Mouse (Mus musculus) liver, embryonic 14.5 days (tissue): ENCODE results near the gene Nacc2. TPM values are rescaled to one million over a fixed set of nuclear protein-coding genes. Genes with fewer than 3 reads are reported as not detected.

ENCODE experiments used
- ATAC-seq: fragments of 200-750 bp; cut with Nextera tagmentation; 2 replicates; pipeline ENCODE4 v1.8.0; 2017; ENCODE audit warnings: moderate number of reproducible peaks, mild to moderate bottlenecking, moderate library complexity; ENCODE audit not compliant: insufficient read depth
- DNase-seq, 3 experiments: peaks; one replicate each; pipeline ENCODE4 v3.0.0-alpha.2; 2012 to 2013; ENCODE audit warnings: low read depth in 3 of 3, low spot score in 3 of 3
- H3K27ac ChIP-seq: fragments of 300-500 bp; sonication (generic); 2 replicates; pipeline ENCODE4 v1.5.1; 2014; ENCODE audit warnings: moderate library complexity, mild to moderate bottlenecking, control low read depth, inconsistent platforms
- H3K27me3 ChIP-seq: fragments of 300-500 bp; sonication (generic); 2 replicates; pipeline ENCODE4 v1.6.1; 2014; ENCODE audit warnings: mild to moderate bottlenecking, low read length, moderate library complexity; ENCODE audit not compliant: control insufficient read depth, insufficient read depth
- H3K36me3 ChIP-seq: fragments of 300-500 bp; sonication (generic); replicated peaks from 2 replicates; pipeline ENCODE4 v1.6.1; 2014; ENCODE audit warnings: low read depth; ENCODE audit not compliant: control insufficient read depth, insufficient read depth
- H3K4me1 ChIP-seq, 2 experiments: fragments of 200-500 bp in 1 of 2; fragments of 300-500 bp in 1 of 2; sonication (generic) in 1 of 2; replicated peaks; 2 replicates each; pipeline ENCODE4 v1.6.1; 2012 to 2014; ENCODE audit warnings: antibody characterized with exemption in 1 of 2, inconsistent platforms in 1 of 2, low read length in 1 of 2; ENCODE audit not compliant: control insufficient read depth in 2 of 2, insufficient read depth in 2 of 2
- H3K4me2 ChIP-seq: fragments of 300-500 bp; sonication (generic); 2 replicates; pipeline ENCODE4 v1.6.1; 2014; ENCODE audit warnings: low read depth, mild to moderate bottlenecking, control low read depth, moderate library complexity
- H3K4me3 ChIP-seq, 2 experiments: fragments of 200-500 bp in 1 of 2; fragments of 300-500 bp in 1 of 2; sonication (generic) in 1 of 2; 2 replicates each; pipeline ENCODE4 v1.5.1; 2012 to 2014; ENCODE audit warnings: low read depth in 2 of 2, low read length in 2 of 2, mild to moderate bottlenecking in 2 of 2, control low read depth in 1 of 2, inconsistent platforms in 1 of 2, moderate library complexity in 1 of 2; ENCODE audit not compliant: insufficient read depth in 1 of 2
- H3K9ac ChIP-seq: fragments of 300-500 bp; sonication (generic); replicated peaks from 2 replicates; pipeline ENCODE4 v1.6.1; 2014; ENCODE audit warnings: mild to moderate bottlenecking, control low read depth, moderate library complexity
- H3K9me3 ChIP-seq: fragments of 300-500 bp; sonication (generic); 2 replicates; pipeline ENCODE4 v1.6.1; 2016; ENCODE audit warnings: low read length, mixed read lengths; ENCODE audit not compliant: control insufficient read depth
- CTCF ChIP-seq: IDR thresholded peaks from 2 replicates; pipeline ENCODE4 v1.5.1; 2016; ENCODE audit warnings: antibody characterized with exemption, low read depth, control low read depth
- EP300 ChIP-seq: IDR thresholded peaks from 2 replicates; pipeline ENCODE4 v1.6.1; 2016; ENCODE audit warnings: antibody characterized with exemption, low read depth
- WGBS: fragments of 180-500 bp; shearing (Covaris S2); extraction: QIAGEN DNeasy Blood & Tissue Kit; methylation state at CpG from one replicate; pipeline ENCODE4 v1.1.7; 2014; ENCODE audit not compliant: insufficient replicate concordance; 5-methylcytosine and 5-hydroxymethylcytosine counted together
- polyA plus RNA-seq, 2 experiments: library from polyadenylated mRNA; depleted of rRNA in 1 of 2; stranded (reverse) in 1 of 2; unstranded in 1 of 2; fragments of >200 nt; fragmentation: Nextera tagmentation in 1 of 2; extraction: Ambion mirVana in 1 of 2; gene quantifications; 2 replicates each; pipeline versions ENCODE4 v1.2.1 to v1.2.3; 2012 to 2014

The Nacc2 gene
- polyA plus RNA-seq, 2 experiments: 1.4 to 2.4 TPM

DNA sequence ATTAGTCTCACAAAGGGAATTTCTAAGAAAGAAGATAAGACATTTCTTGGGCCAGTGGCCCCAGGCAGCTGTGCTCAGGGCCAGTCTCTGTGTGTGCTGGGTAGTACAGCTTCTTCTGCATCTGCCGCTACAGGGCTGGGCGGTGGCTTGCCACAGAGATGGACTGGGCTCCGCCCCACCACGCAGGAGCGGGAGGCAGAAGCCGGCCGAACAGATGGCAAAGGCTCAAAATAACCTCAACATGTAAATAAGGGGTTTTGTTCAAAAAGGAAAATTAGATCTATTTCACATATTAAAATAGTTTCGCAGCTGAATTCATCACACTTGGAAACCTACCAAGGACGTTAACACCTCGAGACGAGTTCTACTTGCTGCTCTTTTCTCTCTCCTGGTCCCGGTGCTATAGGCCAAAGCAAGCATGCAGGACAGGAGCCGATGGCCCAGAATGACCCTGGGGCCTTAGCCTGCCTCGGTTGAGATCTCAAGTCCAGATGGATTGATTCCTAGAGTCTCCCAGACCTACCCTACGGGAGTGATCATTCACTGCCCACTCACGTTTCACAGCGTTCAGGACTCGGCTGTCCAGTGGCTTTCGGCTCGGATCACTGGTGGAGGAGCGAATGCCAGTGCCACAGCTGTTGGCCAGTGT is 61.9 kb downstream of the Nacc2 start:
- DNase-seq (peak in 1 of 3 experiments; percentile 48), ATAC-seq (peak; percentile 78)
- Histone ChIP-seq H3K4me1 (peaks cover 27 to 32% of the 10 kb centered on the region in 2 experiments), H3K4me2 (no peak overlapping the region), H3K27me3 (no peaks in the 10 kb centered on the region), H3K4me3 (no peak overlapping the region), H3K27ac (no peak overlapping the region; the same call in none of the 2 replicates), H3K9ac (no peak overlapping the region), H3K9me3 (no peaks in the 10 kb centered on the region), H3K36me3 (no peaks in the 10 kb centered on the region)
- WGBS: 60% methylated on average over 21 of the region's 21 CpGs
- TF ChIP-seq EP300: no peak
- TF ChIP-seq CTCF: no peak

DNA sequence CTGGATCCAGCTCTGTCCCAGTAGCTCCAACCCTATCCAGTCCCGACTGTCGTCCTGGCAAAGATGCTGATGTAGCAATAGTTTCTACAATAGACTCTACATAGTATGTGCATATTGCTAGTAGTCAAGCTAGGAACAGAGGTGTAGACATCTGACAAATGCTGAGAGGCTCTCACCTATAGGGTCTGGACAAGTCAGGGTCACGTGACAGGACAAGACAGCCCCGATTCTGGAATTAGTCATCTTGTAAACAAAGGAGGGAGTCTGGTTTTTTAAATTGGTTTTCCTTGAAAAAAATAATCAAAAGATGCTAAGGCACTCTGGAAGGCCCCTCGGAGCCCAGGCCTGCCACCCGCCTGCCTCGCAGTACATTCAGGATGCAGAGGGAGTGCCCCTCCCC is 66.0 kb downstream of the Nacc2 start:
- DNase-seq (no peak), ATAC-seq (no peak)
- H3K27ac ChIP-seq: no peak overlapping the region
- no peak overlapping the region for H3K4me2 ChIP-seq
- no peaks in the 10 kb centered on the region for H3K9me3 ChIP-seq
- H3K9ac ChIP-seq: no peak overlapping the region
- peaks cover 10 to 14% of the 10 kb centered on the region in 2 experiments for H3K4me1 ChIP-seq
- WGBS: 78% methylated on average over 7 of the region's 7 CpGs
- H3K4me3 ChIP-seq: no peak overlapping the region
- no peaks in the 10 kb centered on the region for H3K36me3 ChIP-seq
- H3K27me3 ChIP-seq: no peaks in the 10 kb centered on the region
- no peak for TF ChIP-seq CTCF
- no peak for TF ChIP-seq EP300

GRCm38 (mm10) chr2:26056226-26056625 is 66.8 kb downstream of the Nacc2 start:
- ATAC-seq (no peak), DNase-seq (no peak)
- Histone ChIP-seq H3K36me3 (no peaks in the 10 kb centered on the region), H3K27ac (no peak overlapping the region), H3K27me3 (no peaks in the 10 kb centered on the region), H3K4me3 (no peak overlapping the region), H3K9me3 (no peaks in the 10 kb centered on the region), H3K4me1 (peaks cover 5% of the 10 kb centered on the region in 2 experiments; a peak in 3 of 4 replicates), H3K9ac (no peak overlapping the region), H3K4me2 (no peak overlapping the region)
- TF ChIP-seq CTCF (no peak), EP300 (no peak)
- WGBS: 68% methylated on average over 5 of the region's 5 CpGs

DNA sequence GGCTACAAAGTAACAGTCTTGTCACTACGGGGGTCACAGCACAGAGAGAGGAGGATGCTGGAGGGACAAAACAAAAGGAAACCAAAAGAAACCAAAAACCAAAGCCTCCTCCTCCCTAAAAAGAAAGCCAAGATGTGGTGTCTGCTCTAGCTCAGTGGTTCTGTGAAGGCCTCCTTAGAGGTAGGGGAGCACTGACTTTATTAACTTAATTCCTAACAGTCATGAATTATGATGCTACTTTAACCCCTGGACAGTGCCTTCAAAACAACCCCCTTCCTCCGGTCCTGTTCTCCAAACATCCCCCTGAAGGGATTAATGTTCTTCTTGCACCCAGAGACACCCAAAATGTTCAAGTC is 67.3 kb downstream of the Nacc2 start:
- WGBS: 57% methylated on average over 2 of the region's 2 CpGs
- Histone ChIP-seq H3K9me3 (no peaks in the 10 kb centered on the region), H3K9ac (no peak overlapping the region), H3K27ac (no peak overlapping the region), H3K4me3 (no peak overlapping the region), H3K27me3 (no peaks in the 10 kb centered on the region), H3K36me3 (no peaks in the 10 kb centered on the region), H3K4me2 (no peak overlapping the region), H3K4me1 (peaks cover 2 to 3% of the 10 kb centered on the region in 2 experiments; a peak in 3 of 4 replicates)
- TF ChIP-seq EP300 (no peak), CTCF (no peak)
- no peak for ATAC-seq
- no peak for DNase-seq

DNA sequence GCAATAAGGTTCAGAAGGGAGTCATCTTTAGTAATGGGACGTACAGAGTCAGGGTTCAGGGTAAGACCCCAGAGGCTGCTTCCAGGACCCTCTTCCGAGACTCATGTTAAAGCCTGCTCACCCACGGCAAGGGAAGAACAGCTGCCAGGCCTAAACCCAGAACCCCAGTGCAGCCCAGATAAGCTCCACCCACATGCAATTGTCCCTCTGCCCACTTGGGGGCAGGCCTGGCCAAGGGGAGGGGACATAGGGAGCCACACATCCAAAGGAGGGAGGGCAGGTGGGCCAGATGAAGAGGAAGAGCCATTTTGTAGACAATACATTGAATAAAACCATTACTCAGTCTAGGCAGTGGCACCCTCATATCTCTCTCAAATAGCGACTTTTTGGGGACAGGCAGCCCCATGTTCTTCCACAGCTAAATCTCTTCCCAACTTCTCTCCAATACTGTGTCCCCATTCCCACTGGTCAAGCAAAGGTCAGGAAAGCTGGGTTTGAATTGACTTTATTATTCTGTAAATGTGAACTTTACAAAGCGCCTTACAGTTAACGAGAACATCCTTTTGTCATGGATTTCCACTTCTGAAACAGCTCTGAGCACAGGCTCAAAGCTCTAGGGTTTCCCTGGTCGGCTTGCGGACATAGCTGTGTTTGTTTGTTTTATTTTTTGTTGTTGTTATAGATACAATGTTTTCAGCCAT is 67.8 kb downstream of the Nacc2 start:
- no peak overlapping the region for H3K4me3 ChIP-seq
- no peak overlapping the region for H3K9ac ChIP-seq
- WGBS: 40% methylated on average over 8 of the region's 8 CpGs
- H3K4me1 ChIP-seq: no peaks in the 10 kb centered on the region
- H3K4me2 ChIP-seq: no peak overlapping the region
- H3K9me3 ChIP-seq: no peaks in the 10 kb centered on the region
- no peak overlapping the region for H3K27ac ChIP-seq
- DNase-seq: peak in 2 of 3 experiments; percentile 53 to 60
- ATAC-seq: peak; percentile 81
- TF ChIP-seq CTCF: peak; percentile 99
- no peak for TF ChIP-seq EP300
- no peaks in the 10 kb centered on the region for H3K27me3 ChIP-seq
- H3K36me3 ChIP-seq: no peaks in the 10 kb centered on the region
